ENCODE assay signal across 9 mouse cellular contexts in the genomic region with DNA sequence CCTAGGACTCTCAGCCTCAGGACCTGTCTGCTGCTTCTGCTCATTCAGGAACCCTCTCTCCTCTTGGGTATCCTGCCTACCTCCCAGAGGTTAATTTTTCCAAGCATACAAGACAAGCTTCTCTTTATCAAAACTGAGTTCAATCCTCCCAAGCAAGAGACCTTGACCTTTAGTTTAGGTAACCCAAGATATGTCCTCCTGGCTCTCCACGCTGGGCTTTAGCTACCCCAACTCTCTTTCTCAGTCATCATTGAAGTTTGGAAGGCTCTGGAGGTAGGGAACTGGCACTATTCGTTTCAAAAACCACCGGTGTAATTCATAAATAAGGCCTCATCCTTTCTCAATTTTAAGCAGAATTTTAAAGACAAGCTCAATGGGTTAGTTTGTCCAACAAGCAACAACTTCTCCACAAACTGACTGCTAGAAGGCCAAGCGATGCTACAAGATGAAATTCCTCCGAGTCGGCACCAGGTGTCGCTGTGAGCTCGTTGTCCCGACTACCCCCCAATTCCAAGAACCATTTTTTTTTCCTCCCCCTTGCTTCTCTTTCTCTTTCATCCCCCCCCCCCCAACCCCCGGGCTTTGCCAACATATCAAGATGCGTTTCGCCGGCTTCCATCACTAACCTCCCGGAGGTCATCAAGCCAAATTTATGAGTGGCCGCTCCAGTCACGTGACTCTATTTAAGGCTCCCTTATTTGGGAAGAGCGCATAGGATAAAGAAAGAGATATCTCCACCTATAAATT. TPM values are rescaled to one million over a fixed set of nuclear protein-coding genes. Genes with fewer than 3 reads are reported as not detected.
DNase-seq lines count a peak whose midpoint lies in the region; ATAC-seq and TF ChIP-seq lines count a peak whose summit lies in the region.
"Had no signal": no experiment of that assay in that cellular context is flagged by ENCODE, and none has a peak within 500 bp of the region (broad histone marks: within the 10 kb centered on the region; RNA-seq: fewer than 3 reads in every experiment).

No protein-coding gene starts in this region.

- peak overlapping the region; percentile 68 for H3K4me2 ChIP-seq in kidney, embryonic 16.5 days (replicated peaks; ENCODE audit: low read depth, low read length)
- H3K4me2 ChIP-seq in stomach, embryonic 15.5 days: peak overlapping the region; percentile 75

- no peak overlapping the region for H3K27ac ChIP-seq in bone marrow macrophage, adult 2 months (ENCODE audit: insufficient read depth, low read depth, low read length)
- H3K27ac ChIP-seq in kidney, embryonic 16.5 days (ENCODE audit: low read length): peak overlapping the region; percentile 25; the same call in 1 of the 2 replicates
- H3K27ac ChIP-seq in stomach, embryonic 15.5 days: peak overlapping the region; percentile 93

- DNase-seq in right cerebral cortex, postnatal 14 days: peak; percentile 34
- no peak for DNase-seq in right cerebral cortex, postnatal 25 days
- DNase-seq in lung, postnatal 25 days (ENCODE audit: low spot score): peak; percentile 17
- DNase-seq in urinary bladder, postnatal 36 days (ENCODE audit: low spot score in 2 of 2): no peak

- WGBS in kidney, embryonic 16.5 days: 5% methylated on average over 17 of the region's 17 CpGs
- WGBS in stomach, embryonic 15.5 days: 6% methylated on average over 17 of the region's 17 CpGs

- H3K9me3 ChIP-seq in kidney, embryonic 16.5 days (ENCODE audit: low read length): no peaks in the 10 kb centered on the region
- no peaks in the 10 kb centered on the region for H3K9me3 ChIP-seq in stomach, embryonic 15.5 days

- ATAC-seq in granulocyte monocyte progenitor cell, adult 5-6 weeks (replicated peaks; ENCODE audit: poor library complexity, severe bottlenecking): 0 out of 2 replicates have a peak, but pooled peaks have one; percentile 40
- ATAC-seq in kidney, embryonic 16.5 days (ENCODE audit: low FRiP score, low TSS enrichment): no peak
- ATAC-seq in stomach, embryonic 15.5 days (ENCODE audit: insufficient read depth, low FRiP score, low read depth): no peak

- no peak overlapping the region for H3K4me3 ChIP-seq in bone marrow macrophage, adult 2 months (ENCODE audit: insufficient read depth, low read length)
- peak overlapping the region; percentile 39 for H3K4me3 ChIP-seq in kidney, embryonic 16.5 days (ENCODE audit: low read length)
- H3K4me3 ChIP-seq in stomach, embryonic 15.5 days (replicated peaks): peak overlapping the region; percentile 47

- H3K4me1 ChIP-seq in bone marrow macrophage, adult 2 months (ENCODE audit: control insufficient read depth, insufficient read depth, low read length): no peaks in the 10 kb centered on the region
- H3K4me1 ChIP-seq in kidney, embryonic 16.5 days (ENCODE audit: insufficient read depth, low read length): peaks cover 91% of the 10 kb centered on the region
- peaks cover 21% of the 10 kb centered on the region for H3K4me1 ChIP-seq in stomach, embryonic 15.5 days

- peak; percentile 88 for TF ChIP-seq CTCF in bone marrow macrophage, adult 2 months (IDR thresholded peaks at IDR 0.05; ENCODE audit: low read depth, low read length)

- H3K36me3 ChIP-seq in kidney, embryonic 16.5 days (ENCODE audit: insufficient read depth, low read length): no peaks in the 10 kb centered on the region; the same call in 1 of the 2 replicates
- no peaks in the 10 kb centered on the region for H3K36me3 ChIP-seq in stomach, embryonic 15.5 days

- TF ChIP-seq POLR2A in bone marrow macrophage, adult 2 months (IDR thresholded peaks at IDR 0.05; ENCODE audit: borderline replicate concordance, low read depth, low read length): no peak

- no peak overlapping the region for H3K9ac ChIP-seq in kidney, embryonic 16.5 days (replicated peaks; ENCODE audit: low read length)
- H3K9ac ChIP-seq in stomach, embryonic 15.5 days: no peak overlapping the region

- peaks cover 40% of the 10 kb centered on the region for H3K27me3 ChIP-seq in kidney, embryonic 16.5 days (ENCODE audit: insufficient read depth, low read length)
- peaks cover 70% of the 10 kb centered on the region for H3K27me3 ChIP-seq in stomach, embryonic 15.5 days (replicated peaks)

RNA-seq across cellular contexts. Expression of a gene that starts 5.3 kb away (rescaled TPM):
- 0.27 TPM in 1 of 2 replicates, not detected in the other for polyA plus RNA-seq in bone marrow macrophage, adult 2 months (2012; ENCODE audit: insufficient read depth, insufficient read length, missing spikeins)
- total RNA-seq in granulocyte monocyte progenitor cell, adult 5-6 weeks (2014; fragmentation: Nextera tagmentation): not detected in 2 replicates
- total RNA-seq in granulocyte monocyte progenitor cell, adult 5-6 weeks (2017): not detected in 2 replicates
- polyA plus RNA-seq in kidney, embryonic 16.5 days (2015; fragmentation: Nextera tagmentation; extraction: Ambion mirVana): 6.9 and 8.6 TPM in 2 replicates
- 16.2 and 17.3 TPM in 2 replicates for polyA plus RNA-seq in stomach, embryonic 15.5 days (2015; fragmentation: Nextera tagmentation; extraction: Ambion mirVana)
- total RNA-seq: layer of hippocampus, postnatal 14 days had no signal

RNA-seq across cellular contexts. Expression of a gene that starts 15.4 kb away (rescaled TPM):
- not detected in 2 replicates for polyA plus RNA-seq in bone marrow macrophage, adult 2 months (2012; ENCODE audit: insufficient read depth, insufficient read length, missing spikeins)
- not detected in 2 replicates for total RNA-seq in granulocyte monocyte progenitor cell, adult 5-6 weeks (2014; fragmentation: Nextera tagmentation)
- total RNA-seq in granulocyte monocyte progenitor cell, adult 5-6 weeks (2017): not detected in 2 replicates
- polyA plus RNA-seq in kidney, embryonic 16.5 days (2015; fragmentation: Nextera tagmentation; extraction: Ambion mirVana): 7.6 and 11.0 TPM in 2 replicates
- 2.6 and 4.7 TPM in 2 replicates for polyA plus RNA-seq in stomach, embryonic 15.5 days (2015; fragmentation: Nextera tagmentation; extraction: Ambion mirVana)
- total RNA-seq: layer of hippocampus, postnatal 14 days had no signal

RNA-seq across cellular contexts. Expression of a gene that starts 23.0 kb away (rescaled TPM):
- not detected in 2 replicates for polyA plus RNA-seq in bone marrow macrophage, adult 2 months (2012; ENCODE audit: insufficient read depth, insufficient read length, missing spikeins)
- not detected in 2 replicates for total RNA-seq in granulocyte monocyte progenitor cell, adult 5-6 weeks (2014; fragmentation: Nextera tagmentation)
- total RNA-seq in granulocyte monocyte progenitor cell, adult 5-6 weeks (2017): not detected in 2 replicates
- 6.6 and 9.2 TPM in 2 replicates for polyA plus RNA-seq in kidney, embryonic 16.5 days (2015; fragmentation: Nextera tagmentation; extraction: Ambion mirVana)
- 1.4 and 1.9 TPM in 2 replicates for polyA plus RNA-seq in stomach, embryonic 15.5 days (2015; fragmentation: Nextera tagmentation; extraction: Ambion mirVana)
- total RNA-seq: layer of hippocampus, postnatal 14 days had no signal

RNA-seq across cellular contexts. Expression of a gene that starts 37.2 kb away (rescaled TPM):
- polyA plus RNA-seq in bone marrow macrophage, adult 2 months (2012; ENCODE audit: insufficient read depth, insufficient read length, missing spikeins): not detected in 2 replicates
- not detected in 2 replicates for total RNA-seq in granulocyte monocyte progenitor cell, adult 5-6 weeks (2014; fragmentation: Nextera tagmentation)
- not detected in 2 replicates for total RNA-seq in granulocyte monocyte progenitor cell, adult 5-6 weeks (2017)
- polyA plus RNA-seq in kidney, embryonic 16.5 days (2015; fragmentation: Nextera tagmentation; extraction: Ambion mirVana): 7.4 and 9.2 TPM in 2 replicates
- 0.06 TPM in 1 of 2 replicates, not detected in the other for polyA plus RNA-seq in stomach, embryonic 15.5 days (2015; fragmentation: Nextera tagmentation; extraction: Ambion mirVana)
- total RNA-seq: layer of hippocampus, postnatal 14 days had no signal

RNA-seq across cellular contexts. Expression of a gene that starts 46.2 kb away (rescaled TPM):
- polyA plus RNA-seq in bone marrow macrophage, adult 2 months (2012; ENCODE audit: insufficient read depth, insufficient read length, missing spikeins): not detected in 2 replicates
- total RNA-seq in granulocyte monocyte progenitor cell, adult 5-6 weeks (2014; fragmentation: Nextera tagmentation): not detected in 2 replicates
- total RNA-seq in granulocyte monocyte progenitor cell, adult 5-6 weeks (2017): not detected in 2 replicates
- 4.3 and 5.9 TPM in 2 replicates for polyA plus RNA-seq in kidney, embryonic 16.5 days (2015; fragmentation: Nextera tagmentation; extraction: Ambion mirVana)
- 13.6 and 16.2 TPM in 2 replicates for polyA plus RNA-seq in stomach, embryonic 15.5 days (2015; fragmentation: Nextera tagmentation; extraction: Ambion mirVana)
- total RNA-seq: layer of hippocampus, postnatal 14 days had no signal

Comparison
In these comparisons a context has a peak if more than half of its experiments do, and no peak if none do; other contexts are left out.
1. DNase-seq: peak in right cerebral cortex, postnatal 14 days (single experiment) and lung, postnatal 25 days (single experiment); none in right cerebral cortex, postnatal 25 days (single experiment) and urinary bladder, postnatal 36 days (0 of 2).